Mouse (Mus musculus) 3T3-L1 (cell line): ENCODE measurements at regions not wholly inside any gene's neighbourhood (a gene's known extent, or its start where the extent isn't known, plus 50 kb on each side); places are given as distances from the start of the nearest gene placed in this dataset.
A peak's percentile ranks its signal among the peaks of the same experiment; 100 is the strongest.
"Not testable (repeated sequence)": the region's sequence is repeated elsewhere in the genome, so short reads cannot be mapped to it uniquely, and the experiment has no call there.

Experiments used
- DNase-seq: peaks from one replicate; pipeline ENCODE4 v3.0.0-alpha.2; 2015; ENCODE audit warnings: low read depth, low spot score

- DNase-seq: no peak
Observed at GRCm38 (mm10) chr7:61615156-61615555, 731.2 kb upstream of the Ndn start.

- DNase-seq: no peak
Observed at GRCm38 (mm10) chr7:61644893-61645545, 701.4 kb upstream of the Ndn start.

- DNase-seq: no peak
Observed at GRCm38 (mm10) chr7:61658086-61658485, 688.3 kb upstream of the Ndn start.

GRCm38 (mm10) chr7:61683080-61683479 lies 663.3 kb upstream of the Ndn start:
- DNase-seq: peak; percentile 58

GRCm38 (mm10) chr7:61685052-61685655 lies 661.2 kb upstream of the Ndn start:
- DNase-seq: peak; percentile 70

GRCm38 (mm10) chr7:61726149-61726548 lies 620.2 kb upstream of the Ndn start:
- peak; percentile 68 for DNase-seq

- DNase-seq: no peak
Observed at GRCm38 (mm10) chr7:61737511-61737910, 608.9 kb upstream of the Ndn start.

- not testable (repeated sequence) for DNase-seq
Observed at GRCm38 (mm10) chr7:61739336-61739735, 607.0 kb upstream of the Ndn start.

- peak; percentile 49 for DNase-seq
Observed at GRCm38 (mm10) chr7:61769826-61770225, 576.5 kb upstream of the Ndn start.

- DNase-seq: peak; percentile 87
Observed at GRCm38 (mm10) chr7:61790113-61790796, 556.1 kb upstream of the Ndn start.

GRCm38 (mm10) chr7:61836827-61837226 lies 509.5 kb upstream of the Ndn start:
- no peak for DNase-seq

- DNase-seq: peak; percentile 83
Observed at GRCm38 (mm10) chr7:61837240-61837639, 509.1 kb upstream of the Ndn start.

GRCm38 (mm10) chr7:61851949-61852348 lies 494.4 kb upstream of the Ndn start:
- DNase-seq: no peak

GRCm38 (mm10) chr7:61864517-61864916 lies 481.9 kb upstream of the Ndn start:
- no peak for DNase-seq

GRCm38 (mm10) chr7:61866376-61866775 lies 480.0 kb upstream of the Ndn start:
- no peak for DNase-seq

GRCm38 (mm10) chr7:61876220-61876619 lies 470.1 kb upstream of the Ndn start:
- peak; percentile 66 for DNase-seq

- peak; percentile 85 for DNase-seq
Observed at GRCm38 (mm10) chr7:61877311-61878065, 468.9 kb upstream of the Ndn start.

GRCm38 (mm10) chr7:61878095-61878494 lies 468.3 kb upstream of the Ndn start:
- no peak for DNase-seq

GRCm38 (mm10) chr7:61878585-61878984 lies 467.8 kb upstream of the Ndn start:
- DNase-seq: peak; percentile 43
